Mouse (Mus musculus): ENCODE data around the gene Rap1a.

The Rap1a gene

DNA sequence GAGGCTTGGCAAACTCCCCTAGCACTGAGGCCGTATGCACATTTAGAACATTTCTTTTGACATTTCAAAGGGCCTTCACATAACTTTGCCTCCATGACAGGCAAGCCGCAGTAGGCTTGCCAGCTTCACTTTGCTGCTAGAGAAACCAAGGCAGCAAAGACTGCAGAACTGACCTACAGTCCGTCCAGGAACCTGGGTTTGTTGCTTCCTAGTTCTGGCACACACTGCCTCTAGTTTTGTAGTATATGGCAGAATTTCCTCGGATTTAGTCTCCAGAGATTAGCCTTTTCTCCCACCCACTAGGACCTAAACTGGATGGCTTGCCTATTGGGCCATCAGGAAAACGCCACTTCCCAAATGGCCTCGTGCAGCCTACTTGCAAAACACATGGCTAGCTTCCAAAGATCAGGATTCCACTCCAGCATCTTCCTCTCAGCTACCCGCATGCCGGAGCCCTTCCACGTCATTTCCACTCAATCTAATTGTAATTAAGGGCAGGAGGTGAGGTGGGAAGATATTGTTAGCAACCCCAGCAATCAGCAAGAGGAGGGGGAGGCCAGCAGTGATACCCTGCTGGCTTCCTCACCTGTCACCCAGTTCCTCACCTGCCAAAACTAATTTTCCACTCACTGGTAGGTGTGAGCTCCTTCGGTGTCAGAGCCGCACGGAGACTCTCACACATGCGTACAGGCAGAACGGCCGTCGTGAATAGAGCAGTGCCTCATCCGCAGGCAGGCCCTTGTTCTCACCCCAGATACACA, 104.6 kb downstream of the Rap1a start:
- 0 out of 2 replicates have a peak, but pooled peaks have one; percentile 34 for ATAC-seq (ENCODE audit: insufficient number of reproducible peaks, low FRiP score, low TSS enrichment)

DNA sequence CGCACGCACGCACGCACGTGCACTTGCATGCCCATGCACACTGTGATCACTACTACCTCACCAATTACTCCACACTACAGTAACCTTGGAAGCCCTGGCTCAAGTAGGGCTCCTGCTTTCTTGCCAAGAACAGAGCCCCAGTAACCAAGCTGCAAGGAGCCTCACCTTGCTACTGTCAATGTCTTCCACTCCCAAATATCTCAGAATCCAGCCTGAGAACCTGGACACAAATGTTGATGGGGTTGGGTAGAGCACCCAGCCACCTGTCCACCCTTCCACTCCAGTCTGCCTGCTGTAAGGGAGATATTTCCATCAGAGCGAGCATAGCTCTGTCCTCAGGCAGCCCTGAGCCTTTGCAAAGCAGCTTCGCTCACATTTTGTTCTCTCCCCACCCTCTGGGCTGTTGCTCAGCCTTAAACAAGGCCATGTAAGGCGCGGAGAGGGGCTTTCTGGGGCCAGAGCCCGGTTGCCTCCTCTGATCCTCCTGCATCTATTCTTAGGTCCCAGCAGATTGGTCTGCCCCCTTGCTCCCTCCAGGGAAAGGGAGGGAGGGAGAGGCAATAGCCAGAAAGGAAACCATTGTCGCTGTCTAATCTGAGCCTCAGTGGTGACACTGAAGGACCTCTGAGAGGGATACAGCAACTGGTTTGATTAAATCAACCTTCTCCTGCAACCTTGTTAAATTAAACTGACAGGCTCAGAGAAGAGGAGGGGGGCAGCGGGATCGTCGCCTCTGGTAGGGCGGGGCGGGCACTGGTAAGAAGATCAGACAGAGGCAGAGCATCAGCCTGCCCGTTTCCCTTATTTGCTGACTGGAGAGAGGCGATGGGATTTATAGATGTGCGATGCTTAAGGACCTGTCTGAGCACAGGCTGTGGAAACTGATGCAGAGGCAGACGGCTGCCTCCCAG, 105.4 kb downstream of the Rap1a start:
- ATAC-seq (ENCODE audit: insufficient number of reproducible peaks, low FRiP score, low TSS enrichment): peak; percentile 65

DNA sequence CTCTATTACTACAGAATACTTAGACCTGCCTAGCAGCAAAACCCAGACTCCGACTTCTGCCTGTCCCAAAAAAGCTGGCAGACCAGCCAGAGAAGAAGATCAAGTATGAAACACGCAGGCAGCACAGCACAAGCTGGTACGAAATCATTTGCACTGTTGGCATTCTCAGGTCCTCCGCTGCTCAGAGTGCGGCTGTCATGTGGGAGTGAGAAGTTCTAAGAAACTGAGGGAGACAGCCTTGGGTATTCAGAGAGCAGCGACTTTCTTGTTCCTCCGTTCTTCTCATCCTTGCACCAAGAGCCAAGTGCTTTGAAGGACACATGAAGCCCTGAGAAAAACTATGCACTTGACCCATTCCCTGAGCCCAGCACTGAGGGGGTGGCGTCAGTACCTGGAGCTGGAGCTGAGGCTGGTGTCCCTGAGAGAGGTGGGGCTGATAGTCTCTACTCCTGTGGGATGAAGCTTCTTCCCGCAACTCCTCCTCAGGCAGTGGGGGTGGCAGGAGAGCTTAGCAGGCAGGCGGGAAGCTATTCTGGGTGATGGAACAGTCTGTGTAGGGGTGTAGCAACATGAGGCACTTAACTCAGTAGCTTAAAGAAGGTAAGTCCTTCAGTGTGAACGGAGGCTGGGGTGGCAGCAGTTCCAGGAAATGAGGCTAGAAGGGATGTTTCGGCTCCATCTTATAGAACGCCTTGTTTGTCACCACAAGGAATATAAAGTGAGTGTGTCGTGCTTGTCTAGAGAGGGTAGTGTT, 107.6 kb downstream of the Rap1a start:
- ATAC-seq (ENCODE audit: insufficient number of reproducible peaks, low FRiP score, low TSS enrichment): no peak

DNA sequence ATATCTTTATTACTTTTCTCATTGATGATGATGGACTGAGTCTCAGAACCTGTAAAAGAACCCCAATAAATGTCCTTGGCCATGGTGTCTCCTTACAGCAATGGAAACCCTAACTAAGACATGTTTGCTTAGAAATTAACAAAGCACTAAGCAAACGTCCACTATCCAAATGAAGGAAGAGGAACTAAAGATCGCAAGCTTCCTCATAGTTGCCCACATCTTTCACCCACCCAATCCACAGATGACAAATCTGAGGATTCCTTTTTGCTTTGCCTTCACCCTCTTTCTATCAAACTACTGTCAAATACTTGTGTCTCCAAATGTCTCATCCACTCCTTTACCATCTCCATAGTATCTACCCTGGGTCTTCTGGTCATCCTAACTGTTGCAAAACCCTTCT, 112.6 kb downstream of the Rap1a start:
- no peak for ATAC-seq (ENCODE audit: insufficient number of reproducible peaks, low FRiP score, low TSS enrichment)

DNA sequence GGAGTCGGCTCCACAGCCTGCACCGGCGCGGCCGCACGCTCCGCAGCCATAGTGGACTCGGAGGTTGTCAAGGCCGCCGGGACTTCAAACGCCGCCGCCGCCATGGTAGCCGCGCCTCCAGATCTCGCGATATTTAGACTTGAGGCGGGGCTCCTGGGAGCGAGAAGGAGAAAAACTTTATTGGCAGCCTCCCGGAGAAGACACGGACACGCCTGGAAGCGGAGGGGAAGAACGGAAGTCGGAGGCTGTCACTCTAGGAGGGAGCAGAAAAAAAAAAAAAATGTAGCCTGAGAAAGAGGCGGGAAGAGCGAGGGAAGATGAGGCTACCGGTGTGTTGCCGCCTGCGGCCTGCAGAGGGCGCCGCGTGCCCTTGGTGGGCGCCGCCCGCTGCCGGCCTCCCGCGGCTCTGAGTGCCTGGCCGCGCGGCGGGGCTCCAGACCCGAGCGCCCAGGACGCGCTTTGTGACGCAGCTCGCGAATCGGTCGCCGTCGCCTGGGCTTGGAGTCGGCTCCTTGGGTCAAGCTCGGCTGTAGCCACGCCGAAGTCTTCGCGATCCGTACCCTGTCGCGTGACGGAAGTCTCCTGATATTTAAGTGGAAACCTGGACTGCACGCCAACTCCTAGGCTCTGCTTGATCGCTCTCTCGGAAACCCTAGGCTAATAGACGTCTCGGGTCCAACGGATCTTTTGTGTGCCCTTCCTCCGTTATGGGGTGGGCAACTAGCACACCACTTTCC, 113.6 kb downstream of the Rap1a start, which contains the start of gene Ddx20:
Ddx20 (minus strand) TSS at position 251 of the 737 bp plus-strand sequence.
- peak; percentile 90 for ATAC-seq (ENCODE audit: insufficient number of reproducible peaks, low FRiP score, low TSS enrichment)

DNA sequence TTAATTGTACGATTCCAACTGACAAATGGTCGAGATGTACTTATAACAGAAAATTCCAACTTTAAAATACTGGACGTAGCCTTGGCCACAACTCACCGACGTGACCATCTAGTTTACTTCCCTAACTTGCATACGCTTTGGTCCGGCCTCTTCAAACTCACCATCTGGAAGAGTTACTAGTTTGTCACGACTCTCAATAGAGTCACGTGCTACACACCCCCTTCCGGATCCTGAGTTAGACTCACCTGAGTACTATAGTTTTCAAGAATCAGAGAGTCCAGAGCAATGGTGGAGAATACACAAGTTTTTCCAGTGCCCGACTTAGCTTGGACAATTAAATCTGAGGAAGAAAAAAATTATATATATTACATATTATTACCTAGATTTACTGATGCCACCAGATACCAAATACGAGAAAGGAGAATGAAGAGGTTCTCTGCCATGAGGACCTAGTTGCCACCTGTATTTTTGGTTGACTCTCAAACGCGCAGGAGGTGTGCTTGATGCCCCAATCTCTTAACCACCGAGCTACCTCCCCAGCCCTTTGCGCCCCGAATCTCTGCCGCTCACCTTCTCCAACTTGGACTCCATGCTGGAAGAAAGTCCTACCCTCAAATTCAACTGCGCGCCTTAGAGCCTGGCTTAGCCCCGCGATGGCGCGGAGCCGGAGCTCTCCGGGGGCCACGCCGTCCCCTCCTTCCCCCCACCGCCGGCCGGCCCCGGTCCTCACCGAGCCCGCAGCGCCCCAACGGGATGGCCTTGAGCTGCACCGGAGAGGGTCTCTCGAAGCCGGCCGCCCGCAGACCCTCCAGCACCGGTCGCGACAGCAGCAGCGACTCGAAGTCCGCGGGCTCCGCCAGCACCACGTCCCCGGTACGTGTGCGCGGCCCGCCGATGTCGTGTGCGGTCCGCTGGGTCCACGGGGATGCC, 114.5 kb downstream of the Rap1a start:
- no peak; the same call in 1 of the 2 replicates for ATAC-seq (ENCODE audit: insufficient number of reproducible peaks, low FRiP score, low TSS enrichment)

DNA sequence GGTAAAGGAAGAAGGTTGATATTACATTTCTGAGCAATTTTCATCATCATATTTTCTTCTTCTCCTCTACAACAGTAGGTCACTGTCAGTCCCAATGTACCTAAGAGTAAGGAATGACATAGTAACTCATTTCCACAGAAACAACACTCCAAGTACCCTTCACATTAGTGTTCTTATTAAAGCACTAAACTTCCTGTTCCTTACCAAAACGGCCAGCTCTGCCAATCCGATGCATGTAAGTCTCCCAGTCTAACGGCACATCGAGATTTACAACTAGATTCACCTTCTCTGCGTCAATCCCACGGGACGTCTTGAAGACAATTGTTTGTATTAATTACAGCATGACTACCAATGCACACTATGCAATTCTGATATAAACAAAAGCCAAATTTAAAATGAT, 120.8 kb downstream of the Rap1a start:
- no peak for ATAC-seq (ENCODE audit: insufficient number of reproducible peaks, low FRiP score, low TSS enrichment)
